Mouse (Mus musculus) frontal cortex, postnatal 36 days (tissue): ENCODE data around the gene Pdzd2.
"Not testable (repeated sequence)": the region's sequence is repeated elsewhere in the genome, so short reads cannot be mapped to it uniquely, and the experiment has no call there.

Source experiments
- DNase-seq, 2 experiments: peaks; one replicate each; pipeline ENCODE4 v3.0.0; 2022; ENCODE audit warnings: low spot score in 2 of 2

Pdzd2 gene

DNA sequence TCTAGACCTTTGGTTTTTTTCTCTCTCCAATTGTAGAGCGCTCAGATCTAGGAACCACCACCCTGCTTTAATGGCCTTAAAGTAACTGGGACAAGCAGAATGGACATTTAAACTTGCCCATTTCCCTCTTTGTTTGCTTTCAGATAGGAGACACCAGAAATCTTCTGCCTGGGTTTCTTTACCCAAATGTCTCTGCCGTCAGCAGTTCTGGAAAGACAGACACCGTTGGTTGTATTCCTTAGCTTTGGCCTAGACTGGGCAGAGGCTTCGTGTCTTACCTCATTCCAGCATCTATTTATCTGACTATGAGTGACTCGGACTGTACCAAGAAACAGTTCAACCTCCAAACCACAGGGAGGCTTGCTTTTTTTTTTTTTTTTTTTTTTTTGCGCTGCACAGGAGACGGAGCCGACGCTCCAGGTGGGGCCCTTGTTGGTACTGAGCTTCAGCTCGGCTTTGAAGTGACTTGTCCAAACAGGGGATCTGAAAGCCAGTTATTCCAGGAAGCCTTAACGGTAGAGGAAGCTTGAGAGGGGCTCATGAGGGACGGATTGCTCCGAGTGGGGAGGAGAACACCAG, 363.1 kb downstream of the Pdzd2 start:
- no peak for DNase-seq

DNA sequence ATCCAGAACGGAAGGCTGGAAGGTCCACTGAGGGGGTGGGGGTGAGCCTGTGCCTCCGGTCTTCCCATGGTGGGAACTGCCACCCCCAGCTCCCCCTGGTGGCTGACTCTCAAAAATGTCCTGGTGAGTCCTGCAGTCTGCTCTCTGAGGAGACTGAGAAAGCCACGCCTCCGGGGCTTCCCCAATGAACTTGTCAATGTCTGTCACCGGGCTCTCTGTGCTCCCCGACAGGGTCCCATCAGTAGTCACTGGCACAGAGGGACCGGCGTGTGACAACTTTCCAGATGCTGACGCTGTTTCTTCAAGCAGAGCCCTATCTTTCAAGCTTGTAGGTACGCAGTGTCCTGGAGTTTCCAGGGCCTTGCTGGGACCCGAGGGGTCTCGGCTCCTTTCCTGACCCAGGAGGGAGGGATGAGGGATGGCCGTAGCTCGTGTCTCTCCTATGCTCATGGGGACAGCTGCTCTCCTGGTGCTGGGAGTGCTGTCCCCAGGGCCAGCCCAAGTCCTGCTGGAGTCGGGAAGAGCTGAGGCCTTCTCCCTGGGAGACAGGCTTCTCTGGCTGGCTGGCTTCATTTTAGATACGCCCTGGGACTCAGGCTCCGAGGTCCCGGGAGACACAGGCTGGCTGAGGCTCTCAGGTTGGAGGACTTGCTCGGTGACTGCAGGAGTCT, 363.9 kb downstream of the Pdzd2 start:
- peak; percentile 52 to 66 for DNase-seq

DNA sequence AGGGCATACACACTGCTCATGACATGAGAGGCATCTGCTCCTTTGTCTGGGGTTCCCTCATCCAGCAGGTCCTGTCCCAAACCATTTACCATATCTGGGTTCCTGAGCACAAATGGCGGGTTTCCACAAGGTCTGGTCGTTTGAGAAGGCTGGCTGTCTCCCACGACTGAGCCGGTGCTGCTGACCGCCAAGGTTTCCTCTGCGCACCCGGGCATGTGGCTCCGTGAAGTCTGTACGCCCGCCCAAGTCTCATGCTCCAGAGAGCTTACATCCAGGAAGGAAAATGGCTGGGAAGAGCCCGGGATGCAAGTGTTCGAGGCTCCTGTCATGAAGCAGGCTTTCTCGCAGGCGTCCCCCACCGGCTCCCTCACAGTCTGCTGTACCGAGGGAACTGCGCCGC, 364.8 kb downstream of the Pdzd2 start:
- no peak for DNase-seq

DNA sequence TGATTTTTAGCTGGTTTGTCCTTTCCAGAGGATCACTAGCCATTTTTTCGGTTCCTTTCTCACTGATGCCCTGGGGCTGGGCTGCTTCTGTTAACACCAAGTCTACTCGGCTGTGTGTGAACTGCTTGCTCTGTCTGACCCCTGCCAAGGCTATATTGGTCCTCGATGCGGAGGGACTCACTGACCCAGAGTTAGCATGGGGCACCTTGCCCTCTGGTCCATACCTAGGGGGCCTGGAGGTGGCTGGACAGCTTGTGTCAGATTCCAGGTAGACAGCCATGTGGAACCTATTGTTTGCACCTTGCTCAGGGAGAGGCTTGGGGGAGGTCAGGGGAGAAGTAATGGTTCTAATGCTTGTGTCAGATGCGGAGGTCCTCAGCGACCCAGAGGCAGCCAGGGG, 365.8 kb downstream of the Pdzd2 start:
- no peak for DNase-seq

DNA sequence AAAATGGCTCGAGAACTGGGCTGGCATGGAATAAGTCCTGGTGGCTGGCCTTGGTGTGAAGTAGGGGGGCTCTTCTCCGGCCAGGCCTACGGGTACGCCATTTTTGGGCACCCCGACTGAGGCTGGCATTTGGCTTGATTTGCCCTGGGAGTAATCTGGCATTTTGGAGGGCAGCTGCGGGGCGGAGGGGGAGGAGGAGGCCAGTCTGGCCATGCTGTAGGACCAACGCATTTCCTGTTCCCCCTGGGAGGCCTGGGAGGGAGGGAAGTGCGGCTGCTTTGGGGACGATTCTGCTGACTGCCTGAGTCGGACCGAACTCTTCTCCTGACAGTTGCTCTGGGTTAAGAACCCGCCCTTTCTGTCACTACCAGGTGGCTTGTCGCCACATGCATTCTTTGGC, 366.2 kb downstream of the Pdzd2 start:
- DNase-seq = no peak

DNA sequence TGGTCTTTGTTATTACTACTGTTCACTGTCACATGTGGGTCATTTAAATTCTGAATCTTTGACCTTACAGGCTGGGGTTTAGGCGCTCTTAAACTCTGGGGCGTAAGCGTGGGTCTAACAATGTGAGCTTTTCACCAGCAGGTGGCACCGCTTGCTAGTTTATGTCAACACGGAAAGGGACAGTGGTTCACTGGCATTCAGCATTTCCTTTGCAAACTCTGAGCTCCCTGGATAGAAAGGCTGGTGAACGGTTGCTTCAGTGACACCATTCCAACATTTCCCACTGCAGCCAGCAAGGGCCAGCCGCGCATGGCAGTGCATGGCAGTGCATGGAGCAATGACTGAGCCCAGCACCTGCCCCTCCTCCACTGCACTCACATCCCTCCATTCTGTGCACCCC, 368.5 kb downstream of the Pdzd2 start:
- DNase-seq = peak; percentile 57 to 77

DNA sequence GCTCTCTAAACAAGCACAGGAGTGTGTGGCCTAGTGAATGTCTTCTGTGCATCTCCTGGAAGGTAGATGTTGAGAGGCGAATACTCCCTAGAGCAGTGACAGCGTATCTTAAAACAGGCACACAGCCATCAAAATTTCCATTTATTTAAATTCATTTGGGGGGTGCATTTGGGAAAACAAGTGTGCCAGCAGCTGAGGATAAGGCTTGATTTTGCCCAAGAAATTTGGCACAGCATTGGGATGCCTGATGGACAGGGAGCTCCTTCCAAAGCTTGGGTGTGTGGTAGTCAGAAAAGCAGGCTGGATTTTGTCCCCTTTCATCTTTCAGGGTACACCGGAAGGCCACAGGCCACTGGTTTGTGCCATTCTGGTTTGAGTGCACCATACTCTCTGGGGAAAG, 369.6 kb downstream of the Pdzd2 start:
- DNase-seq = no peak

DNA sequence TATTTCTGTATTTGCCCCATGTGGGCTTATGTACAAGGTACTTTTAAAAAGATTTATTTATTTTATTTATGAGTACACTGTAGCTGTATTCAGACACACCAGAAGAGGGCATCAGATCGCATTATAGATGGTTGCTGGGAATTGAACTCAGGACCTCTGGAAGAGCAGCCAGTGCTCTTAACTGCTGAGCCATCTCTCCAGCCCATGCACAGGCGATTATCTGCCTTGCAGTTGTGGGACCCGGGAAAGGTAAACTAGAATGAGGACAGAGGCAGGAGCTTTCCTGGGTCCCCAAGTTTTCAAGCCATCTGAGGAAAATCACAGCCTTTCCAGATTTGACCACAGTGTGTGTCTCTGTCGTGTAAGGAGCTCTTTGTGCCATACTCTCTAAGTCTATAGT, 370.9 kb downstream of the Pdzd2 start:
- no peak for DNase-seq

DNA sequence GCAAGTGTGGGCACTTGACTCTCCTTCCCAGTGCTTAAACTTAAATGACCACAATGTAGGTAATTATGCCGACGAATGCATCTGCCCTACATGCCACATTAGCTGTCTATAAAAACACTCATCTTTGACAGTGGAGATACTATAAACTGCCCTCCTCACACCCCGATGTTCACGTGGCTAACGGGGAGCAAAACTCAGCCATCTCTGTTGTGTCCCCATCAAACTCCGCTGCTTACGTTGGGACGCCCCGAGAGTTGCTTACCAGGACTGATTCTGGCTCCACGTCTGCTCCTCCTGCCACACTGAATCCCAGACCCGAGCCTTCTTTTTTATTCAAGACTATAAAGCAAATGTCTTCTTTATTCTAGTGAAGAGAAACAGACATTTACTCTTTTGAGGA, 371.4 kb downstream of the Pdzd2 start:
- no peak for DNase-seq

DNA sequence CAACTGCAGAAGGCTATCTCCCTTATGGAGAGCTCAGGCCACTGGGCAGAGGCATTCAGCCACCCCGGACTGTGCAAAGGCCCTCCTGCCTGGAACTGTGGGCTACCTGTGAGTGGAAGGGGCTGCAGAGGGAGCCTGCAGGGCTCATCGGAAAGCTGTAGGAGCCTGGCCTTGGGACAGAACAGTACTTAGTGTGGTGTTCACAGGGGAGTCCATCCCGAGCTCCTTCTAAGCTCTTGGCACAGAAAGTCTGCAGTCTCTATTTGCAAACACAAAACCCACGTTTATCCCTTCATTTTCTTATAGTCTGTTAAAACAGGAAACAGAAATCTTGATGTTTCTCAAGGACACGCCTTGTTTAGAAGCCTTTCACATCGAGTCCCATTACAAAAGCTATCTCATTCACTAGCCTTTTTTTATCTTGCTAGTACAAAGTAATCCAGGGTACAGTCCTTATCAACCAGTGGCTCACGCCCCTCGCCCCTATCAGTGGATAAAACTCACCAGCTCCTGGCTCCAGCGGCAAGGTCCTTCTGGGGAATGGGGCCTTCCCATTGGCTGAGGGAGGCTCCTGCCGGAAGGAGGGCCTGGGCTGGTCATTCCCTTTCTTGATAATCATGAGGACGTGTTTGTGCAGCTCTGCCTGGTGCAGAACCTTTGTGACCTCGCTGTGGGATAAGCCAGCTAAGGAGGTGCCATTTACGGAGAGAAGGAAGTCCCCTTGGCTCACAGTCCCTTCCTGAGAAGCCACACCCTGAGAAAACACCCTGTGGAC, 372.2 kb downstream of the Pdzd2 start:
- no peak for DNase-seq

DNA sequence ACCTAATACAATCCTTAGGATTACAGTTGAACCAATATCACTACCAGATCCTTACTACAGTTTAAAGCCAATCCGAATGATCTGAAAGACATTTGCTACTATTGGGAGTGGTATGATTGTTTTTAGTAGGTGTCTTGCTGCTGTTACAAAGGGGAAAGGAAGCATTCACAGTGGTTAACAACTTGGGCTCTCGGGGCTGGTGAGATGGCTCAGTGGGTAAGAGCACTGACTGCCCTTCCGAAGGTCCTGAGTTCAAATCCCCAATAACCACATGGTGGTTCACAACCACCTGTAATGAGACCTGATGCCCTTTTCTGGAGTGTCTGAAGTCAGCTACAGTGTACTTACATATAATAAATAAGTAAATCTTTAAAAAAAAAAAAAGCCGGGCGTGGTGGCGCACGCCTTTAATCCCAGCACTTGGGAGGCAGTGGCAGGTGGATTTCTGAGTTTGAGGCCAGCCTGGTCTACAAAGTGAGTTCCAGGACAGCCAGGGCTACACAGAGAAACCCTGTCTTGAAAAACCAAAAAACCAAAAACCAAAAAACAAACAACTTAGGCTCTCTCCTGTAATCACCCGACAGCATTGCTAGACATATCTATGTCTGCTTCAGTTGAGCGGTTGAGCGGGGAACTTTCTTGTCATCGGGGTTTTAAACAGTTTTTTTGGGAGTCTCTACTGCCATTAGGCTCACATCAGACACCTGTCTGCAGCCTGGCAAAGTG, 373.0 kb downstream of the Pdzd2 start:
- DNase-seq = not testable (repeated sequence)

DNA sequence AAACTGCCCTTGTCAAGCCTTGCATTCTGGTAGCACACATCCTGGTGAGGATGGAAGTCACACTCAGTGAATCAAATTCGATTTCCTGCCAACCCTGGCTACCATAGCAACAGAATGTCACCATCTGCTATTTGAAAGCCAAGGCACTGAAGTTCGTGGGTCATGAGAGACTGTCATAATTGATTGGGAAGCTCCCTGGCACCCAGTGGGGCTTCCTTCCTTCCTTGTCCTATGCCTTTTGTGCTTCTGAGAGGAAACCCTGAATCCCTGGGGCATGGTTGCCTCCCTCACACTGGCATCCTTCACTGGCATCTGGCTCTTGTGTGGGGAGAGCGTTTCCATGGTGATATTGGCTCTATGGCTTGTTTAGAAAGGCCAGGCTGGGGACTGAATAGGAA, 373.7 kb downstream of the Pdzd2 start:
- peak; percentile 63 to 68 for DNase-seq

DNA sequence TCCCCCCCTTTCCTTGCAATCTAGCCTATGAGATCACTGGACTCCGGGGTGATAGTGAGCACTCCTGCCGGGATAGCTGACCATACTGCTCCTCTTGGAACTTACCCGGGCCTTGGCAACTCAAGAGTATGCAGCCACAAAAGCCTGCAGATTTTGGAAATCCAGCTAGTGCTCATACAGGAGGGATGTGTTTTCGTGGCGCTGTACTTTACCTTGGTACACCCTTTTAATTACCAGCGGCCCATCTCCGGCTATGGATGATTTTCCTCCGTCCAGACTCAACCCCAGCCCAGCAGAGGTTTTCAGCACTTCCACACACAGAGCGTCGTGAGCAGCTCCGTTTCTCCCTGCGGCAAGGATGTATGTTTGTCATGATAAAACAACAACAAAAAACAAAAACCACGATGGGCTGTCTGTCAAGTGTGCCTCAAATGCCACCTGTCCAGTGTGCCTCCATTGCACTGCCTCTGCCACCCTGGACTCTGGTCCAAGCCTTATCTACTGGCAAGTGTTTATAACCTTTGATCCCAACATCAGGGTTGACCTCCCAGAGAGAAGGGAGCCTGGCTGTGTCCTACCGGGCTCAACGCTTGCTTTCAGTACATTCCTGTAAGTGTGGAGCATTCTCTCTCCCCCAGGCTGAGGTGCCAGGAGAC, 374.2 kb downstream of the Pdzd2 start:
- no peak for DNase-seq

DNA sequence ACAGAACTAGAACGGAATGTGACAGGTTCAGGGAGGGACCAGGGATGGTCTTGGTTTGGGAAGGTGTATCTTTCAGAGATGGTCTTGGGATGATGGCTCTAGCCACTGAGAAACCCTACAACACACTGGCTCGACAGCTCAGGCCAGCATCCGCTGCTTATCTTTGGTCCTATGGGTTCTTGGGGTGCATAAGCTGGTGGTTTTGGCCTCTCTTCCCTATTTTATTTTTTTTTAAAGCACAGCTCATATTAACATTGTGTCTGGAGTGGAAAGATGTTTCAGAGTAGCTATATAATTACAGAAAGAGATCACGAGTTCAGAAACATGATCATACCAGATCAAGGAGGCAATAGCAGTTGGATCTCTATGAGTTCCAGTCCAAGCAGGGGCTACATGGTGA, 375.6 kb downstream of the Pdzd2 start:
- DNase-seq = no peak

DNA sequence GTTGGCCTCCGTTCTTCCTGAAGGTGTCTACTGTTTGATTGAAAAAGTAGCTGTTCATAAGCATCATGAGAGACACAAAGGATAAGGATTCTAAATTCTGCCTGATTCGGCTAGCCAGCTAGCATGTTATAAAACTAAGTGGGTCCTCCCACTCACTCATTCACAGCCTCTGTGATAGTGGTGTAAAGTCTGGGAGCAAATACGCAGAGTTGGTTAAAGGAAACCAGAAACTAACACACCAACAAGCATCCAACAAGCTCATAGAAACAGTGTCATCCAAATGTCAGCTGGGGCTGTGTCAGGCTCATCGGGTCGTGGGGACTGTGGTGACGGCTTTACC, 377.1 kb downstream of the Pdzd2 start:
- peak; percentile 42 to 60 for DNase-seq

DNA sequence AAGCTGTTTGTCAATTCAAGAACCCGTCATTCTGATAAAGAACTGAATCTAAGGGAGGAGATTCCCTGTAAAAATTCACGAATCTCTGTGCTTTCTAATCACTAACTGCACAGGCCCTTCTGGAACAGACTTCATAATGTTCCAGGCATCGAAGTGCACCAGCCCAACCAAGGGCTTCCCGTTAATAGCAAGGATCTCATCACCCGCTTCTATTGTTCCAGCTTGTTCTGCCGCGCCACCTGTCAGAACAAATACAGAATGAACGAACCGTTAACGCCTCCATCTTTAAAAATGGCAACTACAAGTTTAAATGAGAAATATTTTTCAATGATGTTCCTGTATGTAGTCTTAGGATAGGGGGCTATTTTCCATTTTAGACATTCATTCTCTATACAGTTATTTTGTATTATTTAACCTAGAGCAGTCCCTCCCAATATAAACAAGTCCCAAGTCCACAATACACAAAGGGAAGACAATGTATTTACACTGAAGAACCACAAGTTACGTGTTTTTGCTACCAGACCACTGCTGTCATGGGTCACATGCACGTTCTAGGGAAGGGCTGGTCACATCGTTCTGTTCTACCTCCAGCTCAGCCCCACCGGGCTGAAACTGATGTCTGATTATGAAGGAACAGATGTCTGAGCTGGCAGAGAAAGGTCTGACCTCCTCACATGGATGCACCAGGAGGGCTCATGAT, 377.6 kb downstream of the Pdzd2 start:
- no peak for DNase-seq

DNA sequence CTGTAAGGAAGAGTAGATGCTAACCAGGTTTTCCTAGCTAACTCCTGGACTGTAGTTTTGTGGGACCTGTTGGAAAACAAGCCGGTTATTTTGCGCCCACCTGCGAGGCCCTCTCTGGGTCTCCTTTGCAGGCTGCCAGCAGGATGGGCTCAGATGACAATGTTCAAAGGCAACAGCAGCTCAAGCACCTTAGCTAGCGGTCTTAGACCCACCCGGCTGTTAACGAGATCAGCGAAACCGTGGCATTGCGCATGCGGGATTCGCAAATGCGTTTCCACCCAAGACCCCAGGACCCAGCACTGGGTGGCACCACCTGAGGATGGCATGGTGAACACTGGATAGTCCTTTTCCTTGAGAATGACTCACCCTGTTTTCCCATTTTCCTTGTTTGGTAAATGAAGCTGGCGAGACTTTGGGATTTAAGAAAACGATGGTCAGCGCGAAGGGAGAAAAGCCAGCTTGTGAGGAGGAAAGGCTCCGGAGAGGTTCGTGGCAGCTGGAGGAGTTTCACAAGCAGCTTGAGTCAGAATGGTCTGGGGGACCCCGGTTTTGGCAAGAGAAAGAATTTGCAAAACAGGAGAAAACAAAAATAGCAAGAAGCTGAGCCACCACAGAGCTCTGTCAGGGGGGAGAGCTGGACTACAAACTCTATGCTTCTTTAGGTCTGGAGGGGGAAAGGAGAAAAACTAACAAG, 379.1 kb downstream of the Pdzd2 start:
- no peak for DNase-seq

DNA sequence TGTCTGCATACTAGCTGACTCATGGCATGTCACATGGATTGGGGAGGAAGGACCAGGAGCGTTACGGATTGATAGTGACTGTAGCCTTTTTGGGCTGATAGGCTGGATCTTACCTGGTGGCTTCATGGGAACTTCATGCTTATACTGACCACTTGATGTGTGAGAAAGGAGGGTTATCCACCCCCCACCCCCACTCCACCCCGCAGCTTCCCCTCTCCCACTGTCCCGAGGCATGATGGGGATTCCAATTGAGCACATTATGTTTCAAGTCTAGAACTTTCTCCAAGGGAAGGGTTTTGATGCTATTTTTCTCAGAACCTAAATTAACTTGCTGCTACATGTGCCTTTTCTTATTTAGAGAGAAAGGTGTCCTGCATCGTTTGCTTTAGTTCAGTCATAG, 381.3 kb downstream of the Pdzd2 start:
- no peak for DNase-seq

DNA sequence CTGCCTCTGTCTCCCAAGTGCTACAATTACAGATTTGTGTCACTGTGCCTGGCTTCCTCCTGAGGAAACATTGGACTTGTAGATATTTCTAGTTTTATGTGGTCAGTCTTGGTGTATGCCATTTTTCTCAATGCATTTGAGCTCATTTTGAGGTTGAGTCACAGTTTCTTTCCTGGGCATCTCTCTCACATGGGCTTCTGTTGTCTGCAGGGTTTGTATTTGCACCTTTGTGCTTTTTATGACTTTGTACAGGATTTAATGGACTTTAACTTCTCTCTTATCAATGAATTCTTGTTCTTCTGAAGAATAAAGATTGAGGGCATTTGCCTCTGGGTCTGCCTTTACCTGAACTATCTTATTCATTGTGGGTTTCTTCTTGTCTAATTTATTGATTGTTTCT, 382.3 kb downstream of the Pdzd2 start:
- no peak for DNase-seq

DNA sequence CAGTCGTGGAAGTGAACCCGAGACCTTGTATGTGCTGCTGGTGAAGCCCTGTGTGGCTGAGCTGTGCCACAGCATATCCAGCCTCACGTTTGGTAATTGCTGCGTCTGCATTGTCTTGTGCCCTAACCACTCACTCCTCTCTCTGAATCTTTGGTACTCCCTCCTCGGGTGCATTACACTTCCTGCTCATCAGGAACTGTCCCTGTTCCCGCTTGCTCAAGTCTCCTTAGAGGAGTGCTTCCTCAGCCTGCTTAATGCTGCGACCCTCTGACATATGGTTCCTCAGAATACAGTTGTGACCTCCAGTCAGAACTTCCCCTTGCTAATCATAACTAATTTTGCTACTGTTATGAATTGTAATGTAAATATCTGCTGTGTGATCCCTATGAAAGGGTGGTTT, 383.8 kb downstream of the Pdzd2 start:
- no peak for DNase-seq

DNA sequence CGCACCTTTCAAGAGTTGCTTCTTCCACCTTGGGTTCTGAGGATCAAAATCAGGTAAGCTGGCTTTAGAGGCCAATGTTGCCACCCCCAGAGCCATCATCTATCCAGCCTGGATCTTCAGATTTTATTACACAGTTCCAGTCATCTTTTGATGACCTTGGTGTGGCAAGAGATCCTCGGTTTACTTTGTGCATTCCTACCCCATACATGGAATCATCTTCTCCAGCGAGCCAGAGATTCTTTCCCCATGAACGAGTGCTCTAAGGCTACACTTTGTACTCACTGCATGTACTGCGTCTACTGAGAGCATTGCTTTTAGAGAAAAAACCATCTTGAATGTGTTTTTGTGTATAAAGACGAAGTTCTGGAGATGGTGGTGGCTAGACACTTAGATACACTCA, 384.5 kb downstream of the Pdzd2 start:
- DNase-seq = no peak
